Mouse (Mus musculus) liver, postnatal 0 days (tissue): ENCODE measurements around the gene Gm37240.
"Not testable (repeated sequence)": the region's sequence is repeated elsewhere in the genome, so short reads cannot be mapped to it uniquely, and the experiment has no call there.

Experiments used
- CTCF ChIP-seq: sonication (generic); IDR thresholded peaks from 2 replicates; pipeline ENCODE4 v1.5.1; 2016; ENCODE audit warnings: antibody characterized with exemption, low read depth
- EP300 ChIP-seq: IDR thresholded peaks from 2 replicates; pipeline ENCODE4 v1.6.1; 2016; ENCODE audit warnings: antibody characterized with exemption, low read depth, mild to moderate bottlenecking

- peak; percentile 84 for TF ChIP-seq CTCF
- not testable (repeated sequence) for TF ChIP-seq EP300
These were observed 1344.9 kb downstream of the Gm37240 start for GRCm38 (mm10) chr3:84542450-84542849.
